Mouse (Mus musculus) hindbrain, postnatal 0 days (tissue): ENCODE results near the gene Cdh5. TPM values are rescaled to one million over a fixed set of nuclear protein-coding genes. Genes with fewer than 3 reads are reported as not detected.

Experiments
- ATAC-seq: fragments of 200-750 bp; cut with Nextera tagmentation; 2 replicates; pipeline ENCODE4 v1.8.0; 2017; ENCODE audit warnings: mild to moderate bottlenecking, moderate TSS enrichment, moderate library complexity
- DNase-seq: peaks from one replicate; pipeline ENCODE4 v3.0.0-alpha.2; 2015; ENCODE audit warnings: low spot score
- H3K27ac ChIP-seq: fragments of 300-500 bp; sonication (generic); 2 replicates; pipeline ENCODE4 v1.5.1; 2014; ENCODE audit warnings: mild to moderate bottlenecking
- H3K27me3 ChIP-seq: fragments of 300-500 bp; sonication (generic); 2 replicates; pipeline ENCODE4 v1.6.1; 2014; ENCODE audit warnings: low read length, mixed read lengths; ENCODE audit not compliant: insufficient read depth
- H3K36me3 ChIP-seq: fragments of 300-500 bp; sonication (generic); 2 replicates; pipeline ENCODE4 v1.6.1; 2014; ENCODE audit warnings: low read length, mixed read lengths; ENCODE audit not compliant: insufficient read depth
- H3K4me1 ChIP-seq: fragments of 300-500 bp; sonication (generic); 2 replicates; pipeline ENCODE4 v1.6.1; 2014; ENCODE audit warnings: antibody characterized with exemption, low read length, mixed read lengths; ENCODE audit not compliant: insufficient read depth
- H3K4me2 ChIP-seq: fragments of 300-500 bp; sonication (generic); 2 replicates; pipeline ENCODE4 v1.6.1; 2014; ENCODE audit warnings: low read depth, mild to moderate bottlenecking, low read length, moderate library complexity, mixed read lengths
- H3K4me3 ChIP-seq: fragments of 300-500 bp; sonication (generic); 2 replicates; pipeline ENCODE4 v1.5.1; 2014; ENCODE audit warnings: low read length
- H3K9ac ChIP-seq: fragments of 300-500 bp; sonication (generic); replicated peaks from 2 replicates; pipeline ENCODE4 v1.6.1; 2014; ENCODE audit warnings: mild to moderate bottlenecking, low read length, moderate library complexity, mixed read lengths
- H3K9me3 ChIP-seq: fragments of 300-500 bp; sonication (generic); 2 replicates; pipeline ENCODE4 v1.6.1; 2016; ENCODE audit warnings: low read length, mixed read lengths
- CTCF ChIP-seq: IDR thresholded peaks from 2 replicates; pipeline ENCODE4 v1.5.1; 2016; ENCODE audit warnings: antibody characterized with exemption, control low read depth, low read depth
- WGBS: fragments of 180-500 bp; shearing (Covaris S2); extraction: QIAGEN DNeasy Blood & Tissue Kit; methylation state at CpG from one replicate; pipeline ENCODE4 v1.1.7; 2014; 5-methylcytosine and 5-hydroxymethylcytosine counted together
- polyA plus RNA-seq: library from polyadenylated mRNA; unstranded; fragments of >200 nt; fragmentation: Nextera tagmentation; extraction: Ambion mirVana; gene quantifications from 2 replicates; pipeline ENCODE4 v1.2.1, GENCODE M21; 2015
- total RNA-seq: library from RNA; depleted of rRNA; stranded (reverse); fragments of >200 nt; gene quantifications from 2 replicates; pipeline ENCODE4 v1.2.3, GENCODE M21; 2014

Cdh5 gene
- total and polyA plus RNA-seq, 2 experiments from 2014 or later, result 8.9 to 19.7 TPM

DNA sequence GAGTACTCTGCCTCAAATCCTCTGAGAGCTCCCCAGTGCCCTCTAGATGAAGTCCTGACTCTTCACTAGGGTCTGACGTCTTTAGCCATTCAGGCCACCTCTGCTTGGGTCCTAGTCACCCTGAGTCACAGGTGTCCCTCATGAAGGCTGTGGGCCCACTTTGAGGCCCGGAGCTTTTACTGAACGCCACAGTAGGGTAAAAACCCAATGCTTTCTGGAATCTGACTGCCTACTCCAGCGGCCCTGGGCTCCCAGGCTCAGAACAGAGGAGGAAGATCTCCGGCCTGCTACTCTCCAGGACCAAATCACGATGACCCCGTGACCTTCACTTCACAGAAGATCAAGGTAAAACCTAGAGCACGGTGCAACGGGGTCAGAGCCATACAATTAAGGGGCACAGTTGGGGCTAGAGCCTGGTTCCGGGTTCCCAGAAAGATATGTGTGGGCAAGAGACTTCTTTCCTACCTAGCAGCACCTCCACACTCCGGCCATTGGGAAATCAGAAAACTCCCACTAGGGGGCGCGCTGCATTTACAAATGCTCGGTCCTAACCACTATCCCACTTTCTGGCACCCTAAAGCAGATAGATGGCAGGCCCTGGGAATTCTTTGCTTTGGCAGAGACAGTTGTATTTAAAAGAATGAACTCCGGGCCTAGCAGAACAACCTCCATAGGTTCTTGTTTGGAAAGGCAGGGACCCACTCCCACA, 44.7 kb downstream of the Cdh5 start:
- 31% methylated on average over 15 of the region's 15 CpGs for WGBS
- DNase-seq (peak; percentile 89), ATAC-seq (peak; percentile 90)
- Histone ChIP-seq H3K9ac (no peak overlapping the region), H3K4me3 (no peak overlapping the region), H3K27ac (no peak overlapping the region), H3K4me1 (no peaks in the 10 kb centered on the region), H3K9me3 (no peaks in the 10 kb centered on the region), H3K4me2 (no peak overlapping the region), H3K27me3 (no peaks in the 10 kb centered on the region), H3K36me3 (no peaks in the 10 kb centered on the region)
- peak; percentile 81 for TF ChIP-seq CTCF

DNA sequence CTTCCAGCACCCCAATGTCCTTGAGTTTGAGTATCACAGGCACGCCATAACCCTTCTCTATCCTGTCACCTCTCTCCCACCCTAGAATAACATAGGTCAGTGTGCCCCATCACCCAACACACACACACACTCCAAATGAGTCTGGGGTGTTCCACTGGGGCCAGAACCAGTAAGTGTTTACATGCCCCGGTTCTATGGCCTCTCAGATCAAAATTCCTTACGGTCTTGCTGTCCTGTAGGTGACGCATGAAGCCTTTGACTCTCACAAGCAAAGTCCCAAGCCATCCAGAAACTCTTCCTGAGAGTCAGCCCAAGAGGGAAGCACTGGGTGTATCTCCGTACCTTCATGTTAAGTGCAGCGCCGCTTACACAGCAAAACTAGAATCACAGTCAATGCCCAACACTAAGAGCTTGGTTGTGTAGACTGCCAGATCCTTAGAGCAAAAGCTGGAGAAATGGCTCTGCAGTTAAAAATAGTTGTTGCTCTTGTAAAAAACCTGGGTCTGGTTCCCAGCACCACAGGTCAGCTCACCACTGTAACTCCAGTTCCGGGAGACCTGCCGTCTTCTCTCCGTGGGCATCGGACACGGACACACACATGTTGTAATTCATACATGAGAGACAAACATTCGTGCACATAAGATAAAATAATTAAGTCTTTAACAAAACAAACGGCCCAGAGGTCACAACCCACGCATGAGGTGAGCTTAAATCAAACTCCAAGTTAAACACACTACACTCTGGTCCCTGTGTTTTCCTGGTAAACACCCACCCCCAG, 45.5 kb downstream of the Cdh5 start:
- Histone ChIP-seq H3K4me2 (no peak overlapping the region), H3K9ac (no peak overlapping the region), H3K36me3 (no peaks in the 10 kb centered on the region), H3K9me3 (no peaks in the 10 kb centered on the region), H3K27me3 (no peaks in the 10 kb centered on the region), H3K4me1 (no peaks in the 10 kb centered on the region), H3K27ac (no peak overlapping the region), H3K4me3 (no peak overlapping the region)
- no peak for TF ChIP-seq CTCF
- 91% methylated on average over 15 of the region's 15 CpGs for WGBS
- DNase-seq (no peak), ATAC-seq (no peak; the same call in 1 of the 2 replicates)

DNA sequence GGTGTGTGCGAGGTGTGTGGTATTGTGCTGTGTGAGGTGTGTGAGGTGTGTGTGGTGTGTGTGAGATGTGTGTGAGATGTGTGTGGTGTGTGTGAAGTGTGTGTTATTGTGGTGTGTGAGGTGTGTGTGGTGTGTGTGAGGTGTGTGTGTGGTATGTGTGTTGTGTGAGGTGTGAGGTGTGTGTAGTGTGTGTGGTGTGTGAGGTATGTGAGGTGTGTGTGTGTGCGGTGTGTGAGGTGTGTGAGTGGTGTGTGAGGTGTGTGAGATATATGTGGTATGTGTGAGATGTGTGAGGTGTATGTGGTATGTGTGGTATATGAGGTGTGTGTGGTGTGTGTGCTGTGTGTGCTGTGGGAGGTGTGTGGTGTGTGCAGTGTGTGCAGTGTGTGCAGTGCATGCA, 46.5 kb downstream of the Cdh5 start:
- Histone ChIP-seq H3K4me1 (no peaks in the 10 kb centered on the region), H3K9me3 (no peaks in the 10 kb centered on the region), H3K4me3 (no peak overlapping the region), H3K36me3 (no peaks in the 10 kb centered on the region), H3K27me3 (no peaks in the 10 kb centered on the region), H3K9ac (no peak overlapping the region), H3K4me2 (no peak overlapping the region), H3K27ac (no peak overlapping the region)
- ATAC-seq, result 0 out of 2 replicates have a peak, but pooled peaks have one; percentile 29
- DNase-seq, result no peak
- 95% methylated on average over 2 of the region's 2 CpGs for WGBS
- TF ChIP-seq CTCF, result no peak

DNA sequence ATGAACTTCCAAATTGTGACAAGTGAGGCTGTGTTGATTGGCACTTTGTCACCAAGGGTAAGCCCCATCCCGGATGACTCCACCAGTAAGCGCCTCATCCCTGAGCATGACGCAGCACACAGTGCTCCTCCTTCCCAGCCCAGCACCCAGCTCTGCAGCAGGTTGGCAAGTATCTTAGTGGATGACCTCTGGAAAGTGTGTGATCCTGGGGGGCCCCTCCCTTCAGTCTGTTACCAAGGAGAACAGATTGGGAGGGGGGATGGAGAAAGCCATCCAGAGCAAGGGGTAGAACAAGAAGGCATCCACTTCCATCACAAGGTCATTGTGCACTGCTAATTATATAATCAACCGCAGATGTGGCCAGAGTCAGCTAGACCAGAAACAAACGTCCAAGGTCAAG, 59.3 kb downstream of the Cdh5 start:
- 73% methylated on average over 5 of the region's 5 CpGs for WGBS
- no peak for DNase-seq
- Histone ChIP-seq H3K27me3 (no peaks in the 10 kb centered on the region), H3K4me2 (no peak overlapping the region), H3K4me3 (no peak overlapping the region), H3K9me3 (no peaks in the 10 kb centered on the region), H3K36me3 (no peaks in the 10 kb centered on the region), H3K4me1 (no peaks in the 10 kb centered on the region), H3K9ac (no peak overlapping the region), H3K27ac (no peak overlapping the region)
- no peak for ATAC-seq
- TF ChIP-seq CTCF, result no peak

DNA sequence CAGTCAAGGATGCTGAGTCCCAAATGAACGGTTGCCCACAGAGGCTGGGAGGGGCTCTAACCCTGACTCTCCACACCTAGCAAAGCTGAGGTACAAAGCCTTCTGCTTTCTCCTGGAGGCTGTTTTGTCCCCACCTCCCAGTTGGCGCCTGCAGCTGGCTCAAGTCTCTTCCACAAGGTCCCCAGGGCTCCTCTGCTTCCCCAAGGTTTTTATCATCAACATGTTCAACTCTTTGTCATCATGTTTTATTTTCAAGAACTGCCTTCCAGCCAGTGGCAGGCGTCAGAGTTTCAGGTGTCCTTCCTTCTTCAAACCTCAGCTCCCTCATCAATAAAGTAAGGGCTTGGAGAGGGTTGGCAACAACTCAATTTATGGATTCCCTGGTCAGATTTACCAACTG, 68.0 kb downstream of the Cdh5 start:
- Histone ChIP-seq H3K9ac (no peak overlapping the region), H3K4me1 (no peaks in the 10 kb centered on the region; the same call in 1 of the 2 replicates), H3K27ac (peak overlapping the region; percentile 51; the same call in 1 of the 2 replicates), H3K9me3 (no peaks in the 10 kb centered on the region), H3K4me3 (no peak overlapping the region), H3K4me2 (no peak overlapping the region), H3K27me3 (no peaks in the 10 kb centered on the region), H3K36me3 (no peaks in the 10 kb centered on the region)
- no peak for DNase-seq
- no peak for ATAC-seq
- 72% methylated on average over 3 of the region's 3 CpGs for WGBS
- TF ChIP-seq CTCF, result no peak

DNA sequence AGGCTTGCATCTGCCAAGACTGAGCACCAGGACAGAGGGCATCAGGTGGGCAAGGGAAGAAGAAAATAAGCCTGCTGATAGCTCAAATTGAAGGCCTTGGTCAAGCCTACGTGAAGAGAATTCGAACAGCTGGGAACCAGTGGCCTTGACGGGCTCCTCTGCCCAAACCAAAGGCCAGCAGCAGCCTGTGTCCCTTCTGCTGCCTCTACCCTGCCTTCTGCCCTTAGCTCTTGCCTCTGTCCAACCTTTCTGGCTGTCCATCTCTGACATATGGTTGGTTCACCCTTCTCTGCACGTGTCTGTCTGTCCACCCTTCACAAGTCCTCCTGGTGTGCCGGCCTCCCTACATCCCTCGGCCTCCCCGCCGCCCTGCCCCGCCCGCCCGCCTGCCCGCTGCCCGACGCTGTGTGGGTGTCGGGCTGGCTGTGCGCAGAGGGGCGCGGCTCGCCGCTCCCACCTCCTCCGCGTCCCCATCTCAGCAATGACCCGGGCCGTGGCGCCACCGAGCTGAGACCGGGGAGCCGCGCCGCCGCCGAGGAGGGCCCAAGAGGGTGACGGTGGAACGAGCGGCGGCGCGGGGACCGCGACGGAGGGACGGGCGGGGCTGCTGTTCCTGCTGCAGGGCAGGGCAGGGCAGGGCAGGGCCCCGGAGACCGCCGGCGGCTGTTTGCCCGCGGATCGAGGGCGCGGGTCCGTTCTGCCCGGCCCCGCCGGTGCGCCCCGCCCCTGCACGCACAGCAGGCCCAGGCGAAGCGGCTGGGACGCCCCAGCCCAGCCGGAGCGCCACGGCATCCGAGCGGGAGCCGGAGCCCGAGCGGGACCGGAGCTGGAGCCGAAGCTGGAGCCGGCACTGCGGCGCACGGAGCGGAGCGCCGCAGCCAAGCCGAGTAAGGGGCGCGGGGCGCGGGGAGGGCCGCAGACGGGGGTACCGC, 69.0 kb downstream of the Cdh5 start, which contains the start of gene Bean1:
TSS of gene Bean1 (plus strand) at position 325 of the 932 bp plus-strand sequence.
- no peak for TF ChIP-seq CTCF
- no peaks in the 10 kb centered on the region for H3K27me3 ChIP-seq
- peak within 1 kb of the TSS; percentile 90 for H3K9ac ChIP-seq
- H3K4me2 ChIP-seq, result peak within 1 kb of the TSS; percentile 92
- no peaks in the 10 kb centered on the region for H3K9me3 ChIP-seq
- ATAC-seq (peak; percentile 81), DNase-seq (peak; percentile 54)
- H3K36me3 ChIP-seq, result no peaks in the 10 kb centered on the region
- no peaks in the 10 kb centered on the region; the same call in 1 of the 2 replicates for H3K4me1 ChIP-seq
- WGBS, result 1% methylated on average over 53 of the region's 87 CpGs
- H3K27ac ChIP-seq, result peak within 1 kb of the TSS; percentile 51
- peak within 1 kb of the TSS; percentile 67 for H3K4me3 ChIP-seq
